Mouse (Mus musculus) c-Kit-positive CD71-negative TER-119-negative erythroid progenitor cells, embryonic 14.5 days (primary cell): ENCODE measurements at regions not wholly inside any gene's neighbourhood (a gene's known extent, or its start where the extent isn't known, plus 50 kb on each side); places are given as distances from the start of the nearest gene placed in this dataset.

ENCODE experiments used
- DNase-seq: peaks from one replicate; pipeline ENCODE4 v3.0.0-alpha.2; 2013; ENCODE audit warnings: low read depth

GRCm38 (mm10) chr3:9200156-9200555 lies 409.7 kb downstream of the Zfp704 start:
- no peak for DNase-seq

DNA sequence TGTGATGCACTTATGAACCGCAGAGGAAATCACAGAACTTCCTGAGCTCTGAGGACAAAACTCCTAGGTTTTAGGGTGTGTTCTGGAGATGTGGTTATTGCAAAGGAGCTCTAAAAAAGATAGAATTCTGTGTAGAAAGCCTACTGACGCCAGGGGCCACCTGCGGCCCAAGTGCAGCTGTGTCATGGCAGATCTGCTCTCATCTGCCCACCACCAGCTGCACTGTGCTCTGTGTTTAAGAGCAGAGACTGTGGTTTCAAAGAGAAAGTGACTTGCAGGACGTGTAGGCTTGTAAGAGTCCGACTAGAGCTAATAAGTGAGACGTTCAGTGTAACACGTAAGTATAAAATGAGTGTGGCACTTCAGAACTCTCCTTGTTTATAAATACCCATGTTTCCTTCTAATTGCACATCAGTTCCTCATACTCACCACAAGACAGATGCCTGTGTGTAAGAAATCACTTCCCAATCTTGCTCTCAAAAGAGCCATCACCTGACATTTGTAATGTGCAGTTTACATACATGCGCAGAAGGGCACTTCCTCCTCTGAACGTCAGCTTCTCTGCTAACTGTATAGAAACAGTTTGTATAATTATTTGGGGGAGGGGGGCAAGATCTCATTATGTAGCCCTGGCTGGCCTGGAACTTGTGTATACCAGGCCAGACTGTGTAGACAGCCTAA lies 411.1 kb downstream of the Zfp704 start:
- peak; percentile 32 for DNase-seq

GRCm38 (mm10) chr3:9195781-9196180 lies 414.1 kb downstream of the Zfp704 start:
- DNase-seq, result no peak

DNA sequence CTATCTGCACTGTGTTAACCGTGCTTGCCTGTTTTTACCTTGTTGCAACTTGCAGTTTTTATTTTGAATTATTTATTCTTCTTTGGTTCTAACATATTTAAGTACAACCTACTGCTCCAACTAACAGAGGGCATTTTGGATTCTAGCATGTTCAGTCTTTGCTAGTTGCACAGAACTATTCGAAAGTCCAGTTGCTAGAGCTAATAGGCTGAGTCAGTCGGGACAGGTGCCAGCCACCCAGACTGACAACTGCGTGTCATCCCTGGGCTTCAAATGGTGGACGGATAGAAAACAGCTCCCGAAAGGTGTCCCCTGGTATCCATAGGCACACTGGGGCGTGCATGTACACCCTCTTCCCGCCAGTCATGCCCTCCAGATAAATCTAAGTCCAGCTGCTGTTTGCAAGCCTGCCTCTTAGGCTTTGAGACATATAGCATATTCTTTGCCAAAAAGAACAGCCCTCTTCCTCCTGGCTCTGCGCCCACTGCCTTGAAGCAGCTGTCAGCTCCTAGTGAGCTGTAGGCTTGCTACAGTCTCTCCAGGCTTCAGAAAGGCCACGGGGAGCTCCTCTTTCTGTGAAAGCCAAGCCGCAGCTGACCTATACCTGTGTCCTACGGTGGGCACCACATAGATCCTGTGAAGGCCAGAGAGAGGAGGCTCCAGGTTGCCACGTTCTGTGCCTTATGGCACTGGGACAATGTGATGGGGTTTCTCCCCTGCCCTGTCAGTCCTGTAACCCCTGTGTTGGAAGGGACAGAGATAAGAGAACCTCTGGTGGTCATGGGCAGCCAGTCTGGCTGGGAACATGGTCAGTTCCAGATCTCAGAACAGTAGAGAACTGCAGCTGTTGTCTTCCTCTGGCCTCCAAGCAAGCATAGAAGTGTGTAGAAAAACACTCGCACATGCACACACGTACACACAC lies 420.3 kb downstream of the Zfp704 start:
- no peak for DNase-seq

GRCm38 (mm10) chr3:9186364-9187120 lies 423.3 kb downstream of the Zfp704 start:
- no peak for DNase-seq

- DNase-seq, result no peak
Measured at GRCm38 (mm10) chr3:9181576-9181975, 428.3 kb downstream of the Zfp704 start.

DNA sequence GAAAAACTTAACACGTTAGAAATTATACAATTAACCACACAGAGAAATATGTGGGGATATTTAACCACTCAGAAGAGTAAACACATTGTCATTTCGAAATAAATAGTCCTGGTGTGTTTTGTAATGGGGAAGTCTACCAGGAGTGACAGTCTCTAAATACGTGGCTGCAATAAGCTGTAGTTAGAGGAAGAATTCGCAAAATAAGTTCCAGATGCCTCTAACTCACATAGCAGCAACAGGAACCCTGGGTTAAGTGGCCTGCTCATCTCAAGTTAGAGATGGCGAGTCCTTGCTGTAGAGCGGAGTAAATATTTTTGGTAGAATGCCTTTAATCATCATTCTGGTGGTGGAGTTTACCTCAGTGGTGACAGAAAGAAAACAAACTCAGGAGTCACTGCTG lies 430.2 kb downstream of the Zfp704 start:
- no peak for DNase-seq

DNA sequence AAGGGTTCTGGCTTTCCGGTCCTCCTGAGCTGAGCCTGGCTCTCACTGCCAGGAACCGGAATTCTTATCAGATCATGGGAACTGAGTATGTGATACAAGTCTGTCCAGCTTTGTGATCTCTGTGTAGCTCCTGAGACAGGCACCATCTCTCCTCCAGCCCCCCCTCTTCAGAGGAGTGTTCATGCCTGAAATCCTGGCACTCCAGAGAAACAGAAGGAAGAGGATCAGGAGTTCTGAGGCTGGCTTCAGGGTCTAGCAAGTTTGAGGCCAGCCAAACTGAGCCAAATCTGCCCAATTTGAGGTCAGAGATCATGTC lies 435.4 kb downstream of the Zfp704 start:
- DNase-seq, result no peak

- DNase-seq, result no peak
Measured at GRCm38 (mm10) chr3:9173643-9174516, 436.0 kb downstream of the Zfp704 start.

- DNase-seq, result no peak
Measured at GRCm38 (mm10) chr3:9171970-9172369, 437.9 kb downstream of the Zfp704 start.

DNA sequence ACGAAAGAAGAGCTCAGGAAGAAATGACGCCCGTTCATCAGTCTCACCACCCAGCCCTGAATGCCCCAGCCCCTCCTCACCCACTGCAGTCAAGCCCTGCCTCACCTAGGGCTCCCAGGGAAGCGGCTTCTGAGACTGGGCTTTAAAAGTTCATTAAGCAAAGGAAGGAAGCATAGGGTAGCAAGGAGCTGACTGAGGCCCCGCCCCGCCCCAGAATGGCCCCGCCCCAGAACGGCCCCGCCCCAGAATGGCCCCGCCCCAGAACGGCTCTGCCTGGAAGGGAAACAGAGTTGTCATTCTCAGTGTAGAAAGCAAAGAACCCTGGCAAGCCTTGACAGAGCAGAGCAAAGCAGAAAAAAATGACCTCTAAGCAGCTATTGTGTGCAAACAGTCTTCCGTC lies 440.9 kb downstream of the Zfp704 start:
- no peak for DNase-seq

DNA sequence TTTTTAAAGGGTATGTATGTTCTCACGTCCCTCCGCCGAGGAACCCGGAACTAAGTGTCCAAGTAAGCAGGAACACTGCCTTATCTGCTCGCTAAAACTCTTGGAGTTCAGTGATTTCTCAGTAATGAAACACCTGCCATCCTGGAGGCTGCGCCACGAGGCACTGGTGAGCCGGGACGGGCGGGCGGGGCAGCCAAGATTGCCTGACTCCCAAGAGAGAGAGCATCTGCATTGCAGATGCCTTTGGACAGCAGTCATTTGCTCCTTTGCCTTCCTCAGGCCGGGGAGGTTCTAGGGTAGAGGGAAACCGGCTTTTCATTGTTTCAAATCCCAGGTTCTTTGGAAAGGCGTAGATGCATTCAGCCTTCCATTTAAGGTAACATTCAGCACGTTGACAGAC lies 450.8 kb downstream of the Zfp704 start:
- no peak for DNase-seq

GRCm38 (mm10) chr3:9154172-9154571 lies 455.7 kb downstream of the Zfp704 start:
- DNase-seq, result no peak

GRCm38 (mm10) chr3:9153690-9154089 lies 456.2 kb downstream of the Zfp704 start:
- DNase-seq, result no peak

- no peak for DNase-seq
Measured at GRCm38 (mm10) chr3:9152256-9152655, 457.6 kb downstream of the Zfp704 start.

DNA sequence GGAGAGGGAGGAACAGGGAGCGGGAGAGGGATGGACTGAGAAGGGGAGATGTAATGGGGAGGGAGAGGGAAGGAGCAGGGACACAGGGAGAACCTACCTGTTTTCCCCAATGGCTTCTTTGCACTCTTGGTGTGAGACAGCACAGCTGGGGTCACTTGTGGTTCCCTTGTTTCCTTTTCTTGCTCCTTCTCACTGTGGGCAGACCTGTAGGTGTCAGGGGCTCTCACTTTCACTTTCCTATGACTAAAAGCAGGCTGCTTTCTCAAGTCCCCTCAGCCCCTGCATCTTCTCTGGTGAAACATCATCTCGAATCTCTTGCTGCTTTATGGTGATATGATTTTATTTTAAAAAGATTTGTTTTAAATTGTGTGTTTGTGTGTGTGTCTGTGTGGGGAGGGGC lies 458.3 kb downstream of the Zfp704 start:
- no peak for DNase-seq

DNA sequence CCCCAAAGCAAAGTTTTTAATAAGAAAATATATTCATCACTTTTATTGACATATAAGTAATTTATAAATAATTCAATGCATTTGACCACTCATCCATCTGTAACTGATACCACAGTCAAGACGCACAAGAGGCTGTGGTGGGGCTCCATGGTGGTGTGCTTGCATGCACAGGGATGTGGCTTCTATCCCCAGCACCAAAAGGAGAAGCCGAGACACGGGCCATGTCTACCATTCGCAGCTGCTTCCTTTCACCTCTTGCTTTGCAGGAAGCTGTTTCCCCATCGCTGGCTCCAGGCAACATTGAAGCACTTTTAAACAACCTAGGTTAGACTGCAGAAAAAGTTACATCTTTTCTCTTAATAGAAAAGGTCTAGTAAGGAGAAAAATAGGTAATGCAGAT lies 461.3 kb downstream of the Zfp704 start:
- no peak for DNase-seq

DNA sequence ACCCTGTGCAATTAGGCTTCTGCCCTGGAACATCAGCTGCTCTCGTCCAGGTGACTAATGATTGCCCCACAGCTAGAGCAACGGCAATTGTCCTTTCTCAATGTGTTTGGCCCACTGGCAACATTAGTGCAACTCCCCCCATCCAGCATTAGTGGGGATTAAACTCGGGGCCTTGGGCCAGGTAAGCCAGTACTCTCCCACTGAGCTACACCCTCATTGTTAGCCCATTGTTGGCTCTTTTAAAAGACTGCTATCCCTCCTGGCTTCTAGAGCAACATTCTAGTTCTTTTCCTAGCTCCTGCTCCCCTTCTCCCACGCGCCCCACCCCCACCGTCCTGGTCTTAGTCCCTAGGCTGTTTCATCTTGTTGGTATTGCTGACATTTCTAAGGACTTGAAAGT lies 463.4 kb downstream of the Zfp704 start:
- DNase-seq, result no peak

GRCm38 (mm10) chr3:9145612-9146011 lies 464.3 kb downstream of the Zfp704 start:
- no peak for DNase-seq

DNA sequence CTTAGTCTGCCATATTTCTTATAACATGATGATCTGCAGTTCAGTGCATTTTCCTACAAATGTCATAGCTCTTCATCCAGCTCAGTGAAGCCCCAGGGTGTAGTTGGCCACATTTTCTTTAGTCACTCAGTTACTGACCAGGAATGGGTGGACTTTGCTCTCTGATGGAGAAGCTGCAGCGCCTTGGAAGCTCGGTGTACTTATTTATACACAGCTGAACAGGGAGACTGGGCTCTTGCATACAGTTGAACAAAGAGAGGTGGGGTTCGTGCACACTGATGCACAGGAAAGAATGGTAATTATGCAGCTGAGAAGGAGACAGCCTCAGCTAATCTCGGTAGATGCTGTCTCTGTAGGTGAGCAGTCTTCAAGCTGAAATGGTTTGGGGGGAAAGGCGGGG lies 468.0 kb downstream of the Zfp704 start:
- no peak for DNase-seq

DNA sequence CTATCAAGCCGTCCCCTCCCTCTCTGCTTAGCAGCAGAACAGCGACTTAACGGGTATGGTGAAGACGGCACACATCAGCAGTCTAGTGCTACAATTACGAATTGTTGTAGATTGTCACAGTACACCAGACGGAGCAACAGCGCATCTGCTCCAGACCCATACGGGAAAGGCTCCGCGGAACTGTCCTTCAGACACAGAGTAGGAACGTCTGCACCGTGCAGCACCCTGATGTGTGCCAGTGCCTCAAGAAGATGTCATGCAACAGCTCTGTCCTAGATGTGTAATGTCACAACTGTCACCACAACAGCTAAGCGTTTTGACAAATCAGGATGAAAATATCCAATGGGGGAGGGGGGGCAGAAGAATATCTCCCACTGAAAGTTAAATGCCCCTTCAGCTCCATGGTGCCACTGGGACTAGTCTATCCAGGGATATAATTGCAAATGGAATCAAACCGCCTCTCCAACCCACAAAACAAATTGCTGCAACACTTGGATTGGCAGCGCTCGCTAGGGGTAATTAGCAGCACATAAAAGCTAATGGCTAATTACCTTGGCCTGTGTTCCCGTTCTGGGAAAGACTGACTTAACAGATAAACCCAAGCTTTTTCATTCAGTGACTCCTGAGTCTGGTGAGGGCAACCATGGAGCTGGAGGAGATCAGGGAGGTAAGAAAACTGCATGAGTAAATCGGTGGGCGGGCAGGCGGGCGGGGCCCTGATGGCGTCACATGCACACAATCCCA lies 472.6 kb downstream of the Zfp704 start:
- DNase-seq, result no peak
